Mouse (Mus musculus) heart, embryonic 16.5 days (tissue): ENCODE results near the gene Trim43b. TPM values are rescaled to one million over a fixed set of nuclear protein-coding genes. Genes with fewer than 3 reads are reported as not detected.
"Not testable (repeated sequence)": the region's sequence is repeated elsewhere in the genome, so short reads cannot be mapped to it uniquely, and the experiment has no call there.

Source experiments
- ATAC-seq: fragments of 200-750 bp; cut with Nextera tagmentation; replicated peaks from 2 replicates; pipeline ENCODE4 v1.8.0; 2017; ENCODE audit warnings: moderate number of reproducible peaks; ENCODE audit not compliant: insufficient read depth, low FRiP score; ENCODE audit errors: extremely low read depth
- H3K27ac ChIP-seq: fragments of 300-500 bp; sonication (generic); 2 replicates; pipeline ENCODE4 v1.5.1; 2014; ENCODE audit warnings: mild to moderate bottlenecking, low read length, control low read depth, moderate library complexity
- H3K27me3 ChIP-seq: fragments of 300-500 bp; sonication (generic); 2 replicates; pipeline ENCODE4 v1.6.1; 2014; ENCODE audit warnings: low read length, mixed read lengths; ENCODE audit not compliant: control insufficient read depth, insufficient read depth
- H3K36me3 ChIP-seq: fragments of 300-500 bp; sonication (generic); 2 replicates; pipeline ENCODE4 v1.6.1; 2014; ENCODE audit not compliant: control insufficient read depth, insufficient read depth
- H3K4me1 ChIP-seq: fragments of 300-500 bp; sonication (generic); 2 replicates; pipeline ENCODE4 v1.6.1; 2014; ENCODE audit warnings: low read length, mixed read lengths; ENCODE audit not compliant: control insufficient read depth, insufficient read depth
- H3K4me2 ChIP-seq: fragments of 300-500 bp; sonication (generic); 2 replicates; pipeline ENCODE4 v1.6.1; 2014; ENCODE audit warnings: low read depth, mild to moderate bottlenecking, control low read depth, low read length
- H3K4me3 ChIP-seq: fragments of 300-500 bp; sonication (generic); 2 replicates; pipeline ENCODE4 v1.5.1; 2014; ENCODE audit warnings: mild to moderate bottlenecking, control low read depth, low read length
- H3K9ac ChIP-seq: fragments of 300-500 bp; sonication (generic); 2 replicates; pipeline ENCODE4 v1.6.1; 2014; ENCODE audit warnings: low read length, control low read depth
- H3K9me3 ChIP-seq: fragments of 300-500 bp; sonication (generic); replicated peaks from 2 replicates; pipeline ENCODE4 v1.6.1; 2016; ENCODE audit warnings: low read length; ENCODE audit not compliant: control insufficient read depth
- WGBS: fragments of 180-500 bp; shearing (Covaris S2); extraction: QIAGEN DNeasy Blood & Tissue Kit; methylation state at CpG from one replicate; pipeline ENCODE4 v1.1.7; 2014; 5-methylcytosine and 5-hydroxymethylcytosine counted together
- polyA plus RNA-seq: library from polyadenylated mRNA; unstranded; fragments of >200 nt; fragmentation: Nextera tagmentation; extraction: Ambion mirVana; gene quantifications from 2 replicates; pipeline ENCODE4 v1.2.1, GENCODE M21; 2015

Gene Trim43b
- polyA plus RNA-seq = not detected in 2 replicates

- 75% methylated on average over 2 of the region's 2 CpGs for WGBS
- not testable (repeated sequence) for H3K4me2 ChIP-seq, H3K9me3 ChIP-seq, H3K4me3 ChIP-seq, ATAC-seq, H3K27ac ChIP-seq, H3K4me1 ChIP-seq, H3K9ac ChIP-seq, H3K36me3 ChIP-seq, H3K27me3 ChIP-seq
Measured at GRCm38 (mm10) chr9:89092735-89093134, at the start of gene Trim43b. Gene Trim43b (minus strand): TSS chr9:89092835.

GRCm38 (mm10) chr9:89104576-89104975, 11.9 kb upstream of the Trim43b start:
- H3K9me3 ChIP-seq, H3K4me3 ChIP-seq, ATAC-seq, H3K9ac ChIP-seq, H3K27me3 ChIP-seq, H3K27ac ChIP-seq, H3K36me3 ChIP-seq, H3K4me2 ChIP-seq, H3K4me1 ChIP-seq: not testable (repeated sequence)
- WGBS = 87% methylated on average over 7 of the region's 7 CpGs

GRCm38 (mm10) chr9:89086746-89087145, 5.9 kb downstream of the Trim43b start:
- H3K9ac ChIP-seq, H3K27me3 ChIP-seq, H3K4me1 ChIP-seq, ATAC-seq, H3K4me3 ChIP-seq, H3K36me3 ChIP-seq, H3K27ac ChIP-seq, H3K9me3 ChIP-seq, H3K4me2 ChIP-seq: not testable (repeated sequence)
- WGBS = 92% methylated on average over 13 of the region's 13 CpGs

- WGBS = 78% methylated on average over 10 of the region's 10 CpGs
- H3K9ac ChIP-seq, H3K36me3 ChIP-seq, H3K27me3 ChIP-seq, H3K4me1 ChIP-seq, H3K4me3 ChIP-seq, H3K27ac ChIP-seq, H3K9me3 ChIP-seq, ATAC-seq, H3K4me2 ChIP-seq: not testable (repeated sequence)
Measured at GRCm38 (mm10) chr9:89079637-89080036, 13.0 kb downstream of the Trim43b start.

GRCm38 (mm10) chr9:89076508-89076907, 16.1 kb downstream of the Trim43b start:
- H3K27me3 ChIP-seq, ATAC-seq: not testable (repeated sequence)

GRCm38 (mm10) chr9:89067143-89067501, 25.5 kb downstream of the Trim43b start:
- H3K36me3 ChIP-seq, H3K4me2 ChIP-seq, H3K4me3 ChIP-seq, H3K27ac ChIP-seq, H3K27me3 ChIP-seq, H3K9ac ChIP-seq, H3K9me3 ChIP-seq, ATAC-seq, H3K4me1 ChIP-seq: not testable (repeated sequence)
- 88% methylated on average over 2 of the region's 6 CpGs for WGBS

More at GRCm38 (mm10) chr9:89076508-89076907, 16.1 kb downstream of the Trim43b start:
- not testable (repeated sequence) for H3K27ac ChIP-seq, H3K9me3 ChIP-seq, H3K4me2 ChIP-seq, H3K36me3 ChIP-seq, H3K9ac ChIP-seq, H3K4me1 ChIP-seq, H3K4me3 ChIP-seq
- 61% methylated on average over 1 of the region's 5 CpGs for whole genome bisulfite sequencing

GRCm38 (mm10) chr9:89066378-89067142, 26.1 kb downstream of the Trim43b start:
- not testable (repeated sequence) for H3K27ac ChIP-seq, H3K4me3 ChIP-seq, H3K36me3 ChIP-seq, H3K27me3 ChIP-seq, H3K4me1 ChIP-seq, H3K9me3 ChIP-seq, H3K9ac ChIP-seq
- WGBS = 60% methylated on average over 40 of the region's 44 CpGs
- 0 out of 2 replicates have a peak overlapping the region, but pooled peaks have one; percentile 34 for H3K4me2 ChIP-seq
- ATAC-seq = peak; percentile 97

Other genes with a start within 250 kb of the Trim43b start
- gene Bcl2a1a, start 135.9 kb downstream of the Trim43b start, polyA plus RNA-seq = 0.64 and 0.99 TPM in 2 replicates
- gene Bcl2a1b, start 106.4 kb upstream of the Trim43b start, polyA plus RNA-seq = 2.3 and 4.6 TPM in 2 replicates
- gene Gm29094, start 106.5 kb upstream of the Trim43b start, polyA plus RNA-seq = 0.37 TPM in 1 of 2 replicates, not detected in the other
- 17.3 and 18.2 TPM in 2 replicates for gene Mthfs, start 117.8 kb upstream of the Trim43b start, polyA plus RNA-seq